Mouse (Mus musculus) cerebellum, adult 2 months (tissue): ENCODE data around the gene Cwc27. TPM values are rescaled to one million over a fixed set of nuclear protein-coding genes. Genes with fewer than 3 reads are reported as not detected.

Experiments used
- DNase-seq, 2 experiments: peaks; one replicate each; pipeline ENCODE4 v3.0.0; 2021
- H3K27ac ChIP-seq: fragments of 200-500 bp; 2 replicates; pipeline ENCODE4 v1.5.1; 2012; ENCODE audit warnings: low read length, control low read depth, inconsistent platforms; ENCODE audit not compliant: insufficient read depth
- H3K27me3 ChIP-seq: fragments of 200-500 bp; 2 replicates; pipeline ENCODE4 v1.6.1; 2012; ENCODE audit warnings: inconsistent platforms, mild to moderate bottlenecking, low read length, moderate library complexity; ENCODE audit not compliant: control insufficient read depth, insufficient read depth
- H3K4me1 ChIP-seq: fragments of 200-500 bp; 2 replicates; pipeline ENCODE4 v1.6.1; 2011; ENCODE audit warnings: low read length; ENCODE audit not compliant: control insufficient read depth, insufficient read depth
- H3K4me3 ChIP-seq: fragments of 200-500 bp; replicated peaks from 2 replicates; pipeline ENCODE3; 2011; ENCODE audit warnings: mild to moderate bottlenecking, low read depth, low read length, control low read depth; ENCODE audit not compliant: insufficient read depth
- CTCF ChIP-seq: fragments of 200-500 bp; IDR thresholded peaks from 2 replicates; pipeline ENCODE4 v1.5.1; 2011; ENCODE audit warnings: low read depth, mild to moderate bottlenecking, control low read depth, low read length, moderate library complexity, borderline replicate concordance; ENCODE audit not compliant: insufficient read depth
- POLR2A ChIP-seq: fragments of 200-500 bp; IDR thresholded peaks from 2 replicates; pipeline ENCODE4 v1.6.1; 2011; ENCODE audit warnings: low read length, control low read depth, borderline replicate concordance; ENCODE audit not compliant: insufficient read depth
- WGBS: fragments of 180-500 bp; shearing (Covaris S2); methylation state at CpG from one replicate; pipeline ENCODE4 v1.1.7; 2018; 5-methylcytosine and 5-hydroxymethylcytosine counted together
- polyA plus RNA-seq: library from polyadenylated mRNA; depleted of rRNA; stranded (reverse); fragments of >200 nt; gene quantifications from 2 replicates; pipeline ENCODE4 v1.2.3, GENCODE M21; 2012

Cwc27 gene
- polyA plus RNA-seq, 1 experiment = 16.4 TPM

DNA sequence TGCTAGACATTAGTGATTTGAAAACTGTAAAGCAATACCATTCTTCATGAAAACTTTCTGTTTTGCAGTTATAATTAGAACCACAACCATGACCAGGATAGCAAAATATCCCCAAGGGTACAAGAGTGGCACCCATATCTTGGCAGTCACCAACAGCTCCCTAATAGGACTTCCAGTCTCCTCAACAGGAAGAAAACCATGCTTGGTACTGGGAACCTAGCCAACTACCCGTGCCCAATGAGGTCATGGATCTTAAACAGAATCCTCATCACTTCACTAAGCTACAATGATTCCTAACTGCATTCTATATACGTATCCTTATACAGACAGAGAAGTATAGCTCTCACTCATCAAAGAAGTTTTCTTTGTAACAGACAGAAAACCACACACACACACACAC is 165.2 kb downstream of the Cwc27 start:
- no peak for TF ChIP-seq CTCF
- TF ChIP-seq POLR2A = no peak
- Histone ChIP-seq H3K27ac (no peak overlapping the region), H3K4me3 (no peak overlapping the region), H3K4me1 (peaks cover 7% of the 10 kb centered on the region; the same call in 1 of the 2 replicates), H3K27me3 (no peaks in the 10 kb centered on the region)
- 39% methylated on average over 2 of the region's 2 CpGs for WGBS
- no peak for DNase-seq

DNA sequence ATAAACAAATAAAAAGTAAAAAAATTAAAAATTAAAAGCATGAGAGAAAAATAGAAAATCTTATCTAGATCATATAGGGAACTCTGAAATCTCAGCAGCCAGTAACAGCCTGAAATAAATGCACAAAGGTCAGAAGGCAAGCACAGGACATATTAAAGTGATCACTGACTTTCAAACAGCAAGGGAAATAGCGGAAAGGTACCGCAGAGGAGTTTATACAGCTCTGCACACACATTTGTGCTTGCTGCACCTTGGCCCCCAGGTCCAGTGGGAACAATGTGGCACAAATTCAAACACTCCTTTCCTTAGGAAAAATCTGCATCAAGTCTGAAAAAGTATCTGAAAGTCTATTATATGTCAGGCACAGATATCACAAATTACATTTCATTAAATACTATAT is 166.3 kb downstream of the Cwc27 start:
- Histone ChIP-seq H3K27ac (no peak overlapping the region), H3K27me3 (no peaks in the 10 kb centered on the region), H3K4me3 (no peak overlapping the region), H3K4me1 (peaks cover 7% of the 10 kb centered on the region; the same call in 1 of the 2 replicates)
- WGBS = 100% methylated on average over 2 of the region's 2 CpGs
- TF ChIP-seq POLR2A (no peak), CTCF (no peak)
- DNase-seq = no peak

GRCm38 (mm10) chr13:104650145-104650544 is 166.8 kb downstream of the Cwc27 start:
- H3K4me3 ChIP-seq = no peak overlapping the region
- no peak overlapping the region for H3K27ac ChIP-seq
- WGBS = 76% methylated on average over 5 of the region's 5 CpGs
- peaks cover 3% of the 10 kb centered on the region; the same call in 1 of the 2 replicates for H3K4me1 ChIP-seq
- no peak for DNase-seq
- TF ChIP-seq POLR2A = no peak
- TF ChIP-seq CTCF = no peak
- H3K27me3 ChIP-seq = no peaks in the 10 kb centered on the region

DNA sequence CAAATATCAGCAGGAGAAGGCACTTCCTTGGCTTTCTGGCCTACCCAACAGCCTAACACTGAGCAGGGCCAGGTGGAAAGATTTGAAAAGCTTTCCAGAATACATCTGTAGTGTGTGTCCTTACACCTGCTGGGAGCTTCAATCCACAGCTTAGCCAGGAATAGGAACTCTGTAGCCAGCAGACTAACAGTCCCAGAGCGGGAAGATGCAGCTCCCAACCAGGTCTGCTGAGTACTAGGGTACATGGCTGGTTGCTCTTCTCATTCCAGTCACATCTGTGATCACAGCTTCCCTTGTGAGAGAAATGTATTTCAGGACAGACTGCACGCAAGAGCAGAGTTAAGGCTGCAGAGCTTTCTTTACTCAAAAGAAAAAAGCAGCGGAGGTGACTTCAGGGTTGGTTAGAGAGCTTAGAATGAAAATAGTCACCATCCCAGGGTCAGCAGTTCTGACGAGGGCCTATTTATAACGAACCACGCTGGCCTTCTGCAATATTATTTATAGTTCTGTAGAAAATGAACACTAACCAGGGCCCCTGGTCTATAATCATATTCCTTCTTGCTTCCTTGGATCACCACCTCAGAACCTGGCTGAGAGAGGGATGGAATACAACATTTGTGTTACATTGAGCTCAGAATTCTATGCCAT is 171.0 kb downstream of the Cwc27 start:
- Histone ChIP-seq H3K4me1 (no peaks in the 10 kb centered on the region), H3K27ac (no peak overlapping the region), H3K27me3 (no peaks in the 10 kb centered on the region), H3K4me3 (no peak overlapping the region)
- no peak for DNase-seq
- 93% methylated on average over 6 of the region's 6 CpGs for WGBS
- no peak for TF ChIP-seq CTCF
- no peak for TF ChIP-seq POLR2A

GRCm38 (mm10) chr13:104644185-104644584 is 172.8 kb downstream of the Cwc27 start:
- WGBS = 92% methylated on average over 1 of the region's 1 CpGs
- DNase-seq = no peak
- Histone ChIP-seq H3K4me3 (no peak overlapping the region), H3K4me1 (no peaks in the 10 kb centered on the region), H3K27ac (no peak overlapping the region), H3K27me3 (no peaks in the 10 kb centered on the region)
- TF ChIP-seq CTCF (no peak), POLR2A (no peak)

DNA sequence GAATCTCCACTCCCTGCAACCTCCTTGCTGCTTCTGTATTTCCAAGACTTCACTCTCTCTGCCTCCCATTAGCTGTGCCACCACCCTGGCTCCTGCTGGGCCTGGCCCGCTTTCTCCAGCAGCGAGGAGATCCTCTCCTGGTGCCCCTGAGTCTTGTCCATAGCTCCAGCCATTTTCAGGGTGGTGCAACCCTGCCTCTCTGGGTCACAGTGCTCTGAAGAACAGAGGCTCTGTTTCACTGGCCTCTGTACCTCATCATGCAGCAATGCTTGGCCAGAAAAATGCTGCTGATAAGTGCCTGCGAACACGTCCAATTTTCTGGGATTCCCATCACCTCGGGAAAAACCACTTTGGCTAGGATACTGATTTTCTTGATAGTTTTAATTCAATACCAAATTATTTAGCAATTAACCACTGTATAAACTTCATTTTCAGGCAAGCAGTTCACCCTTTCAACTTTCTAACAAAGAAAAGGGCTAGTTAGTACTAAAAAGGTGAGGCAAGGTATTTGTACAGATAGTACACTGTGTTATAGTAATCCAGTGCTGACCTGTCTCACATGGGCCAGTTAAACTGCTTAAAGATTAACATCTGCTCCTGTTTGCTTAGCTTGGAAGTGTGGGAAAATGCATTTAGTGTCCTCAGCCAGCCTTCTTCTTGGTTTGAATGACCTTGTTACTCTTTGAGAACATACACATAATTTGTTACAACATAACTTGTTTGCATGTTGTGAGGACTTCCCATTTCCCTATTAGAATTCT is 176.1 kb downstream of the Cwc27 start:
- Histone ChIP-seq H3K4me3 (no peak overlapping the region), H3K27ac (no peak overlapping the region), H3K4me1 (no peaks in the 10 kb centered on the region), H3K27me3 (no peaks in the 10 kb centered on the region)
- DNase-seq = no peak
- TF ChIP-seq POLR2A = no peak
- TF ChIP-seq CTCF = no peak
- WGBS = 49% methylated on average over 5 of the region's 5 CpGs

DNA sequence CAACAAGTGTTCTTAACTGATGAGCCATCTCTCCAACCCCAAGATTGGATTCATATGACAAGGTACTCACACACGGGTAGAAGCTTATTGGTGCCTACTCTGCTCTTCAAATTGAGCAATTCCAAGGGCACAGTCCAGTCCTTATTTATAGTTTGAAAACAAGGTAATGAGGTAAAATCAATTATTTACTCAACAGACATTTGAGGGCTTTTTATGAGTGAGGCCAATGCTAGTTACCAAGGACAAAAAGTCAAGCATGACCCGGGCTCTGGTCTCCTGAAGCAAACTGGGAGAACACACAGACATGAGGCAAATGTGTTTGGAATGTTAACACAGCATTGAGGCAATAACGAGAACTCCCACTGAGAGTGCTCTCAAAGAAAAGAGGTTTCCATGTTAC is 178.0 kb downstream of the Cwc27 start:
- TF ChIP-seq POLR2A (no peak), CTCF (no peak)
- Histone ChIP-seq H3K27ac (no peak overlapping the region), H3K4me3 (no peak overlapping the region), H3K4me1 (no peaks in the 10 kb centered on the region), H3K27me3 (no peaks in the 10 kb centered on the region)
- WGBS = 91% methylated on average over 3 of the region's 3 CpGs
- DNase-seq = no peak

DNA sequence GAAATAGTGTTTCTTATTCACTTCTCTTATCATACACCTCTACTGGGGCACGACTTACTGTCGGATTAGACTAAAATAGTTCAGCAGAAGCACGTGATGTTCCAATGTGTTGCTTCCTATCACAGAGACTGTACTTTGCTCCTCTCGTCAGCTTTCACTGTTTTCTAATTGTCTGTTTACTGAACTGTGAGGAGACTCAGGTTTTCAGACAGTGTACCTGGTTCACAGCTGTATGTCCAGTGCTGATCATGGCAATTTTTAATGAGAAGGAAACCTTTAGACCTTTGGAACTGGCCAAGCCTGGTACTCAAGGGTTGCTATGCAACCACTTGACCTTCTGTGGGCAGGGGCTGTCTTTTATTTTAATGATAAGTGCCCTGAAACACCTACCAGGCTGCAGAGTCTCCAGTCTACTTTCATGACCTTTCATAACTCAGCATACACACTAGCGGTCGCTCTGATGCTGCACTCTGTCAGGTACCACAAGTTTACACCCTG is 180.9 kb downstream of the Cwc27 start:
- Histone ChIP-seq H3K27ac (no peak overlapping the region), H3K4me3 (no peak overlapping the region), H3K4me1 (no peaks in the 10 kb centered on the region), H3K27me3 (no peaks in the 10 kb centered on the region)
- TF ChIP-seq POLR2A (no peak), CTCF (no peak)
- DNase-seq = no peak
- WGBS = 91% methylated on average over 6 of the region's 6 CpGs
